Mouse (Mus musculus): ENCODE results near the gene Mtg2. TPM values are rescaled to one million over a fixed set of nuclear protein-coding genes. Genes with fewer than 3 reads are reported as not detected.

The Mtg2 gene
- polyA plus RNA-seq, 1 experiment from 2014 or later = 27.0 TPM

- H3K27me3 ChIP-seq (ENCODE audit: control insufficient read depth, insufficient read depth, low read length) = no peaks in the 10 kb centered on the region
Observed at GRCm38 (mm10) chr2:180077622-180078021, 7.2 kb downstream of the Mtg2 start.

DNA sequence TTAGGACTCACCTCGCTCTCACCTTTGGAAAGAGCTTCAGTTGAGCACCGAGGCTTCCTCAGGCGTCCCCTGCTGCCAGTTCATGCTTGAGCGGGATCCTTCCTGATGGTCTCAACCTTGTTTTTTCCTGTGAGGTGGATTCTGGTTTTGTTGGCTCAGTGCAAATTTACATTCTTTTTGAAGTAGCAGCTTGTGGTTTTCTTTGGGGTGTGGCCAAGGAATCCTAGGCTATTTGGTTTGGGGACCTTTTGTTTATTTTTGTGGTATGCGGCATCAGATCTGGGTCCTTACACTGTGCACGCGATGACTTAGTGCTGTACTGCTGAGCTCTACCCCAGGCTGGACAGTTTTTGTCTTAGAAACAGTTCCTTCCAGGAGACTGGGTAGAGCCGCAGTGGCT lies 10.3 kb downstream of the Mtg2 start:
- Histone ChIP-seq H3K4me2 (ENCODE audit: low read depth, low read length) (no peak overlapping the region), H3K27me3 (ENCODE audit: control insufficient read depth, insufficient read depth, low read length) (no peaks in the 10 kb centered on the region), H3K9ac (ENCODE audit: low read length) (no peak overlapping the region), H3K4me3 (replicated peaks; ENCODE audit: low read length) (no peak overlapping the region), H3K36me3 (ENCODE audit: control insufficient read depth, insufficient read depth, low read length) (no peaks in the 10 kb centered on the region), H3K9me3 (replicated peaks; ENCODE audit: control insufficient read depth, low read length) (no peaks in the 10 kb centered on the region), H3K27ac (ENCODE audit: low read length) (no peak overlapping the region), H3K4me1 (ENCODE audit: control insufficient read depth, insufficient read depth, low read length) (no peaks in the 10 kb centered on the region; the same call in 1 of the 2 replicates)
- whole genome bisulfite sequencing = 72% methylated on average over 8 of the region's 8 CpGs
- no peak for ATAC-seq (ENCODE audit: insufficient read depth, low FRiP score)

More at GRCm38 (mm10) chr2:180077622-180078021, 7.2 kb downstream of the Mtg2 start:
- Histone ChIP-seq H3K4me1 (ENCODE audit: control insufficient read depth, insufficient read depth, low read length) (no peaks in the 10 kb centered on the region; the same call in 1 of the 2 replicates), H3K4me2 (ENCODE audit: low read depth, low read length) (no peak overlapping the region), H3K9me3 (replicated peaks; ENCODE audit: control insufficient read depth, low read length) (no peaks in the 10 kb centered on the region), H3K9ac (ENCODE audit: low read length) (no peak overlapping the region), H3K4me3 (replicated peaks; ENCODE audit: low read length) (no peak overlapping the region), H3K36me3 (ENCODE audit: control insufficient read depth, insufficient read depth, low read length) (no peaks in the 10 kb centered on the region), H3K27ac (ENCODE audit: low read length) (no peak overlapping the region)
- 58% methylated on average over 3 of the region's 3 CpGs for WGBS
- ATAC-seq (ENCODE audit: insufficient read depth, low FRiP score) = no peak

- Histone ChIP-seq H3K36me3 (ENCODE audit: control insufficient read depth, insufficient read depth, low read length) (no peaks in the 10 kb centered on the region), H3K9ac (ENCODE audit: low read length) (no peak overlapping the region), H3K4me1 (ENCODE audit: control insufficient read depth, insufficient read depth, low read length) (no peaks in the 10 kb centered on the region; the same call in 1 of the 2 replicates), H3K9me3 (replicated peaks; ENCODE audit: control insufficient read depth, low read length) (no peaks in the 10 kb centered on the region), H3K4me2 (ENCODE audit: low read depth, low read length) (no peak overlapping the region), H3K27ac (ENCODE audit: low read length) (no peak overlapping the region), H3K27me3 (ENCODE audit: control insufficient read depth, insufficient read depth, low read length) (no peaks in the 10 kb centered on the region), H3K4me3 (replicated peaks; ENCODE audit: low read length) (no peak overlapping the region)
- WGBS = 90% methylated on average over 10 of the region's 10 CpGs
- ATAC-seq (ENCODE audit: insufficient read depth, low FRiP score) = no peak
Observed at GRCm38 (mm10) chr2:180083063-180083462, 12.7 kb downstream of the Mtg2 start.

GRCm38 (mm10) chr2:180084565-180084964 lies 14.2 kb downstream of the Mtg2 start:
- H3K27me3 ChIP-seq (ENCODE audit: control insufficient read depth, insufficient read depth, low read length) = no peaks in the 10 kb centered on the region
- H3K4me1 ChIP-seq (ENCODE audit: control insufficient read depth, insufficient read depth, low read length) = no peaks in the 10 kb centered on the region; the same call in 1 of the 2 replicates
- 27% methylated on average over 3 of the region's 3 CpGs for WGBS
- no peak overlapping the region for H3K27ac ChIP-seq (ENCODE audit: low read length)
- H3K9me3 ChIP-seq (replicated peaks; ENCODE audit: control insufficient read depth, low read length) = no peaks in the 10 kb centered on the region
- no peaks in the 10 kb centered on the region for H3K36me3 ChIP-seq (ENCODE audit: control insufficient read depth, insufficient read depth, low read length)
- no peak overlapping the region for H3K4me3 ChIP-seq (replicated peaks; ENCODE audit: low read length)
- H3K9ac ChIP-seq (ENCODE audit: low read length) = no peak overlapping the region
- ATAC-seq (ENCODE audit: insufficient read depth, low FRiP score) = no peak
- no peak overlapping the region for H3K4me2 ChIP-seq (ENCODE audit: low read depth, low read length)

DNA sequence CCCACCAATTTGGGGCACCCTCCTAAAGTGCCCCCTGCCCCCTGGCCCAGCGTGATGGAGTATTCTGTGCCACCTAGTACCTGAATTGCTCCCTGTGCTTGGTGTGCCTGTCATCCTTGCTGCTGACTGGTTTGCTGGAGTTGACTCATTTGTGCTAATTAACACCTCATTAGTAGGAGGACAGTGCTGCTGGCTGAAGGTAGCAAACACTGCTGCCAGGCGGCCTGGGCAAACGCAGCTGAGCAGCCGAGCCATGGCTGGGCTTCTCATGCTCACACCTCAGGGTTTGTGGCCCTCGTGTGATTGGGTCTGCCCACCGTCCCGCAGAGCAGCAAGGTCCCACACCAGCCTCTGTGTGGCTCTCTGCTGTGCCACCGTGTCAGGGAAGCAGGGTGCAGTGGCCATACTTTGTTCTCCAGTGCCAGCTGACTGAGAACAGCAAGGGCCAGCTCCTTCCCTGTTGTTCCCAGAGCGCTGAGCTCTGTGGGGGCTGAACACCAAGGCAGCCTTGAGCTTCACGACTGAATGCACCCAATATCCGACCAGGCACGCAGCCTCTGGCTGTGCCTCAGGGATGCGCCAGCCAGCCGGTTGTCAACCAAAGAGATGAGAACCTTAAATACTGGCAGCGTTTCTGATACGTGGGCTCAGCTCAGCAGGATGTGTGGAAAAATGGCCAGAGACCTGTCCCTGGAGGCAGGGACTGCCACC lies 15.7 kb downstream of the Mtg2 start:
- ATAC-seq (ENCODE audit: insufficient read depth, low FRiP score) = no peak

DNA sequence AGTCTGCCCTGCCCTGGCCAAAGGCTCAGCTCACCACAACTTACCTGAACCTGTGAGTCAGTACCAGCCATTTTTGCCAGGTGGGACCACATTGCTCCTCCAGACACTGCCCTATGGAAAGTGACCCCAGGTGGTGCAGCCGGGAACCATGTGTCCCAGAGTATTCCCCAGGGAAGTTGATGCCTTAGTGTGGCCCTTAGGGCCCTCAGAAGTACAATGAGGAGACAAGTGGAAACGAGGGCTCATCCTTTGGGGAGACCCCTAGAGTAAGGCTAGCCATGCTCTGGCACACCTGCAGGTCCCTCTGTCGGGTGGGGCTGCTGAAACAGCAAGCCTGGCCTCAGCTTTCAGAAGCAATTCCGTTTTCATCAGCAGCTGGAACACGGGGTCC lies 16.2 kb downstream of the Mtg2 start:
- H3K36me3 ChIP-seq (ENCODE audit: control insufficient read depth, insufficient read depth, low read length) = no peaks in the 10 kb centered on the region
- 83% methylated on average over 5 of the region's 5 CpGs for WGBS
- H3K27ac ChIP-seq (ENCODE audit: low read length) = no peak overlapping the region
- H3K27me3 ChIP-seq (ENCODE audit: control insufficient read depth, insufficient read depth, low read length) = no peaks in the 10 kb centered on the region
- H3K4me3 ChIP-seq (replicated peaks; ENCODE audit: low read length) = no peak overlapping the region
- no peak for ATAC-seq (ENCODE audit: insufficient read depth, low FRiP score)
- H3K4me1 ChIP-seq (ENCODE audit: control insufficient read depth, insufficient read depth, low read length) = no peaks in the 10 kb centered on the region
- H3K9ac ChIP-seq (ENCODE audit: low read length) = no peak overlapping the region
- no peak overlapping the region for H3K4me2 ChIP-seq (ENCODE audit: low read depth, low read length)
- H3K9me3 ChIP-seq (replicated peaks; ENCODE audit: control insufficient read depth, low read length) = no peaks in the 10 kb centered on the region

More for the DNA sequence above, 15.7 kb downstream of the Mtg2 start:
- no peak overlapping the region for H3K27ac ChIP-seq (ENCODE audit: low read length)
- no peaks in the 10 kb centered on the region for H3K27me3 ChIP-seq (ENCODE audit: control insufficient read depth, insufficient read depth, low read length)
- H3K9me3 ChIP-seq (replicated peaks; ENCODE audit: control insufficient read depth, low read length) = no peaks in the 10 kb centered on the region
- H3K4me3 ChIP-seq (replicated peaks; ENCODE audit: low read length) = no peak overlapping the region
- 72% methylated on average over 16 of the region's 16 CpGs for WGBS
- no peak overlapping the region for H3K4me2 ChIP-seq (ENCODE audit: low read depth, low read length)
- no peaks in the 10 kb centered on the region for H3K36me3 ChIP-seq (ENCODE audit: control insufficient read depth, insufficient read depth, low read length)
- H3K4me1 ChIP-seq (ENCODE audit: control insufficient read depth, insufficient read depth, low read length) = no peaks in the 10 kb centered on the region
- no peak overlapping the region for H3K9ac ChIP-seq (ENCODE audit: low read length)

GRCm38 (mm10) chr2:180087472-180087871 lies 17.1 kb downstream of the Mtg2 start:
- H3K36me3 ChIP-seq (ENCODE audit: control insufficient read depth, insufficient read depth, low read length) = no peaks in the 10 kb centered on the region
- no peak overlapping the region for H3K4me2 ChIP-seq (ENCODE audit: low read depth, low read length)
- WGBS = 93% methylated on average over 4 of the region's 4 CpGs

DNA sequence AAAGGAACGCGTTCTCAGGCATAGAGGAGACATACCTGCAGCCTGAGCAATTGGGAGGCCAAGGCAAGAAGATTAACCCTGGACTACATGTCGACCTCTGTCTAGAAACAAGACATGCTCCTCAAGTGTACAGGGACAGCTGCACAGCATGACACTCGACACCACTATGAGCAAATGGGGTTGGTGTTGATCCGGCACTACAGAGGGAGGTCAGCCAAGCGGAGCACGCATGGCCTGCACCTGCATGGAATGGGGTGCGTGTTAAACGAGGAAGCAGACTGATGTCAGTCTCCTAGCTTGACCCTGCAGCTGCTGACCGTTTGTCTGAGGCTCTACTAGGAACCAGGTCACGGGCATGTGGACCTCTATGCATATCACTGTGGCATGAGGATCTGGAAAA lies 19.9 kb downstream of the Mtg2 start:
- ATAC-seq (ENCODE audit: insufficient read depth, low FRiP score) = no peak
- no peaks in the 10 kb centered on the region for H3K27me3 ChIP-seq (ENCODE audit: control insufficient read depth, insufficient read depth, low read length)
- no peak overlapping the region for H3K27ac ChIP-seq (ENCODE audit: low read length)
- no peak overlapping the region for H3K9ac ChIP-seq (ENCODE audit: low read length)
- H3K4me1 ChIP-seq (ENCODE audit: control insufficient read depth, insufficient read depth, low read length) = no peaks in the 10 kb centered on the region
- H3K4me3 ChIP-seq (replicated peaks; ENCODE audit: low read length) = no peak overlapping the region
- no peaks in the 10 kb centered on the region for H3K36me3 ChIP-seq (ENCODE audit: control insufficient read depth, insufficient read depth, low read length)
- no peaks in the 10 kb centered on the region for H3K9me3 ChIP-seq (replicated peaks; ENCODE audit: control insufficient read depth, low read length)
- H3K4me2 ChIP-seq (ENCODE audit: low read depth, low read length) = no peak overlapping the region
- 51% methylated on average over 11 of the region's 11 CpGs for WGBS

More at GRCm38 (mm10) chr2:180087472-180087871, 17.1 kb downstream of the Mtg2 start:
- Histone ChIP-seq H3K27me3 (ENCODE audit: control insufficient read depth, insufficient read depth, low read length) (no peaks in the 10 kb centered on the region), H3K4me1 (ENCODE audit: control insufficient read depth, insufficient read depth, low read length) (no peaks in the 10 kb centered on the region), H3K9me3 (replicated peaks; ENCODE audit: control insufficient read depth, low read length) (no peaks in the 10 kb centered on the region), H3K27ac (ENCODE audit: low read length) (no peak overlapping the region), H3K9ac (ENCODE audit: low read length) (no peak overlapping the region), H3K4me3 (replicated peaks; ENCODE audit: low read length) (no peak overlapping the region)
- ATAC-seq (ENCODE audit: insufficient read depth, low FRiP score) = no peak

- no peaks in the 10 kb centered on the region for H3K36me3 ChIP-seq (ENCODE audit: control insufficient read depth, insufficient read depth, low read length)
- H3K9me3 ChIP-seq (replicated peaks; ENCODE audit: control insufficient read depth, low read length) = no peaks in the 10 kb centered on the region
- H3K4me3 ChIP-seq (replicated peaks; ENCODE audit: low read length) = no peak overlapping the region
- peaks cover 18% of the 10 kb centered on the region for H3K27me3 ChIP-seq (ENCODE audit: control insufficient read depth, insufficient read depth, low read length)
- no peaks in the 10 kb centered on the region for H3K4me1 ChIP-seq (ENCODE audit: control insufficient read depth, insufficient read depth, low read length)
- H3K4me2 ChIP-seq (ENCODE audit: low read depth, low read length) = no peak overlapping the region
- no peak overlapping the region for H3K9ac ChIP-seq (ENCODE audit: low read length)
- ATAC-seq (ENCODE audit: insufficient read depth, low FRiP score) = no peak
- H3K27ac ChIP-seq (ENCODE audit: low read length) = no peak overlapping the region
- 33% methylated on average over 5 of the region's 5 CpGs for WGBS
Observed at GRCm38 (mm10) chr2:180095711-180096110, 25.3 kb downstream of the Mtg2 start.
